Comparison of ENCODE assay signal across 8 mouse cellular contexts in genomic region chr9:21916851-21917492, GRCm38 (mm10). TPM values are rescaled to one million over a fixed set of nuclear protein-coding genes. Genes with fewer than 3 reads are reported as not detected.
DNase-seq lines count a peak whose midpoint lies in the region; ATAC-seq and TF ChIP-seq lines count a peak whose summit lies in the region.

No protein-coding gene starts in this region.

- TF ChIP-seq POLR2A in myocyte (IDR thresholded peaks at IDR 0.05; ENCODE audit: insufficient read length, low read depth) = no peak

- 71% methylated on average over 3 of the region's 3 CpGs for WGBS in embryonic facial prominence, embryonic 13.5 days
- 67% methylated on average over 3 of the region's 3 CpGs for WGBS in hindbrain, postnatal 0 days

- peak overlapping the region; percentile 72; the same call in 1 of the 2 replicates for H3K9ac ChIP-seq in embryonic facial prominence, embryonic 13.5 days
- H3K9ac ChIP-seq in hindbrain, postnatal 0 days (replicated peaks; ENCODE audit: low read length) = peak overlapping the region; percentile 64; the same call in 1 of the 2 replicates

- H3K27ac ChIP-seq in layer of hippocampus, adult 2 months = peak overlapping the region; percentile 94
- no peak overlapping the region for H3K27ac ChIP-seq in embryonic facial prominence, embryonic 13.5 days
- peak overlapping the region; percentile 73; the same call in 1 of the 2 replicates for H3K27ac ChIP-seq in hindbrain, postnatal 0 days

- peaks cover 6% of the 10 kb centered on the region; the same call in 1 of the 2 replicates for H3K36me3 ChIP-seq in embryonic facial prominence, embryonic 13.5 days
- H3K36me3 ChIP-seq in hindbrain, postnatal 0 days (ENCODE audit: insufficient read depth, low read length) = no peaks in the 10 kb centered on the region
- no peaks in the 10 kb centered on the region for H3K36me3 ChIP-seq in myocyte (ENCODE audit: control insufficient read depth, insufficient read depth)

- peak overlapping the region; percentile 86 for H3K4me2 ChIP-seq in embryonic facial prominence, embryonic 13.5 days
- peak overlapping the region; percentile 85 for H3K4me2 ChIP-seq in hindbrain, postnatal 0 days (ENCODE audit: low read depth, low read length)
- peak overlapping the region; percentile 84 for H3K4me2 ChIP-seq in myocyte (ENCODE audit: low read depth)

- no peaks in the 10 kb centered on the region for H3K9me3 ChIP-seq in embryonic facial prominence, embryonic 13.5 days
- H3K9me3 ChIP-seq in hindbrain, postnatal 0 days (ENCODE audit: low read length) = no peaks in the 10 kb centered on the region

- peak overlapping the region; percentile 80 for H3K4me3 ChIP-seq in layer of hippocampus, adult 2 months
- peak overlapping the region; percentile 54 for H3K4me3 ChIP-seq in embryonic facial prominence, embryonic 13.5 days
- H3K4me3 ChIP-seq in hindbrain, postnatal 0 days (ENCODE audit: low read length) = peak overlapping the region; percentile 65
- H3K4me3 ChIP-seq in myocyte = peak overlapping the region; percentile 26

- TF ChIP-seq CTCF in layer of hippocampus, adult 2 months (conservative IDR thresholded peaks at IDR 0.05) = no peak
- TF ChIP-seq CTCF in hindbrain, postnatal 0 days (IDR thresholded peaks at IDR 0.05; ENCODE audit: low read depth) = no peak

- no peak for DNase-seq in layer of hippocampus, adult 2 months (ENCODE audit: low spot score in 2 of 2)
- no peak for DNase-seq in layer of hippocampus, adult 18-20 months (ENCODE audit: low spot score in 2 of 2)
- DNase-seq in hindbrain, postnatal 0 days (ENCODE audit: low spot score) = no peak
- DNase-seq in adrenal gland, adult 2 months = no peak
- no peak for DNase-seq in thymus, postnatal 14 days

- ATAC-seq in embryonic facial prominence, embryonic 13.5 days (ENCODE audit: insufficient number of reproducible peaks, insufficient read depth, low FRiP score, low TSS enrichment, low read depth) = no peak
- no peak for ATAC-seq in hindbrain, postnatal 0 days
- ATAC-seq in monocyte, adult 5-6 weeks (replicated peaks; ENCODE audit: insufficient number of reproducible peaks, low FRiP score, low TSS enrichment, poor library complexity, severe bottlenecking) = no peak

- peaks cover 25% of the 10 kb centered on the region for H3K27me3 ChIP-seq in embryonic facial prominence, embryonic 13.5 days
- H3K27me3 ChIP-seq in hindbrain, postnatal 0 days (ENCODE audit: insufficient read depth, low read length) = no peaks in the 10 kb centered on the region
- H3K27me3 ChIP-seq in myocyte (ENCODE audit: control insufficient read depth, insufficient read depth, insufficient read length) = no peaks in the 10 kb centered on the region

- no peaks in the 10 kb centered on the region for H3K79me2 ChIP-seq in myocyte (ENCODE audit: control insufficient read depth, insufficient read depth)

- H3ac ChIP-seq in myocyte (ENCODE audit: control insufficient read depth, insufficient read length) = peak overlapping the region; percentile 23

- H3K4me1 ChIP-seq in embryonic facial prominence, embryonic 13.5 days = 0 out of 2 replicates have a peak, but pooled peaks cover 11% of the 10 kb centered on the region
- H3K4me1 ChIP-seq in hindbrain, postnatal 0 days (ENCODE audit: insufficient read depth, low read length) = no peaks in the 10 kb centered on the region

TF ChIP-seq in myocyte, 11 proteins besides CTCF, POLR2A, EP300 and RAD21:
- no peak for TF ChIP-seq TCF12 (IDR thresholded peaks at IDR 0.05; ENCODE audit: insufficient read depth, poor library complexity, severe bottlenecking)
- TF ChIP-seq SRF (IDR thresholded peaks at IDR 0.05; ENCODE audit: control insufficient read depth, insufficient read length, low read depth) = no peak

RNA-seq across cellular contexts. Expression of gene Rab3d, which starts 1.0 kb away (rescaled TPM):
- total RNA-seq in layer of hippocampus, adult 2 months (2021) = 10 to 100 TPM; 16.7 to 18.8 TPM
- 10 to 100 TPM; 17.7 to 19.3 TPM for total RNA-seq in layer of hippocampus, adult 18-20 months (2021)
- 16.6 and 18.2 TPM in 2 replicates for polyA plus RNA-seq in embryonic facial prominence, embryonic 13.5 days (2015; fragmentation: Nextera tagmentation; extraction: Ambion mirVana)
- 23.1 and 28.6 TPM in 2 replicates for total RNA-seq in hindbrain, postnatal 0 days (2014; rRNA removed)
- polyA plus RNA-seq in hindbrain, postnatal 0 days (2015; fragmentation: Nextera tagmentation; extraction: Ambion mirVana) = 20.3 and 21.6 TPM in 2 replicates
- polyA plus RNA-seq in myocyte (2012; fragmentation: generic; extraction: Trizol) = 24.1 TPM
- 10 to 100 TPM; 48.3 to 52.2 TPM for total RNA-seq in adrenal gland, adult 2 months (2021)
- 75.9 and 84.8 TPM in 2 replicates for polyA plus RNA-seq in adrenal gland, adult 2 months (2012; rRNA removed)
- 8.4 to 22.7 TPM (median 18.5 TPM) in 3 replicates for total RNA-seq in monocyte, adult 5-6 weeks (2017)

RNA-seq across cellular contexts. Expression of gene Ccdc159, which starts 10.3 kb away (rescaled TPM):
- total RNA-seq in layer of hippocampus, adult 2 months (2021) = 10 to 100 TPM; 18.9 to 21.4 TPM
- total RNA-seq in layer of hippocampus, adult 18-20 months (2021) = 10 to 100 TPM; 16.3 to 16.5 TPM
- polyA plus RNA-seq in embryonic facial prominence, embryonic 13.5 days (2015; fragmentation: Nextera tagmentation; extraction: Ambion mirVana) = 4.1 and 4.3 TPM in 2 replicates
- total RNA-seq in hindbrain, postnatal 0 days (2014; rRNA removed) = 6.0 and 8.4 TPM in 2 replicates
- 3.9 and 4.0 TPM in 2 replicates for polyA plus RNA-seq in hindbrain, postnatal 0 days (2015; fragmentation: Nextera tagmentation; extraction: Ambion mirVana)
- polyA plus RNA-seq in myocyte (2012; fragmentation: generic; extraction: Trizol) = 2.5 TPM
- total RNA-seq in adrenal gland, adult 2 months (2021) = 10 to 100 TPM in 1 of 2 experiments, 1 to 10 TPM in 1; 9.4 to 10.5 TPM
- polyA plus RNA-seq in adrenal gland, adult 2 months (2012; rRNA removed) = 17.3 and 24.5 TPM in 2 replicates
- total RNA-seq in monocyte, adult 5-6 weeks (2017) = 0.21 TPM in 1 of 3 replicates, not detected in the others

RNA-seq across cellular contexts. Expression of gene Tmem205, which starts 10.4 kb away (rescaled TPM):
- 10 to 100 TPM; 44.4 to 45.9 TPM for total RNA-seq in layer of hippocampus, adult 2 months (2021)
- total RNA-seq in layer of hippocampus, adult 18-20 months (2021) = 10 to 100 TPM; 40.2 to 42.2 TPM
- polyA plus RNA-seq in embryonic facial prominence, embryonic 13.5 days (2015; fragmentation: Nextera tagmentation; extraction: Ambion mirVana) = 44.5 and 46.7 TPM in 2 replicates
- total RNA-seq in hindbrain, postnatal 0 days (2014; rRNA removed) = 34.9 and 52.0 TPM in 2 replicates
- 56.2 and 56.3 TPM in 2 replicates for polyA plus RNA-seq in hindbrain, postnatal 0 days (2015; fragmentation: Nextera tagmentation; extraction: Ambion mirVana)
- 55.1 TPM for polyA plus RNA-seq in myocyte (2012; fragmentation: generic; extraction: Trizol)
- 100 to 1,000 TPM; 381 to 452 TPM for total RNA-seq in adrenal gland, adult 2 months (2021)
- polyA plus RNA-seq in adrenal gland, adult 2 months (2012; rRNA removed) = 1,222 and 1,525 TPM in 2 replicates
- 1.1 to 5.0 TPM (median 4.0 TPM) in 3 replicates for total RNA-seq in monocyte, adult 5-6 weeks (2017)

RNA-seq across cellular contexts. Expression of gene Plppr2, which starts 19.9 kb away (rescaled TPM):
- total RNA-seq in layer of hippocampus, adult 2 months (2021) = 100 to 1,000 TPM; 297 to 300 TPM
- 100 to 1,000 TPM; 273 to 278 TPM for total RNA-seq in layer of hippocampus, adult 18-20 months (2021)
- polyA plus RNA-seq in embryonic facial prominence, embryonic 13.5 days (2015; fragmentation: Nextera tagmentation; extraction: Ambion mirVana) = 12.7 and 14.5 TPM in 2 replicates
- 147 and 151 TPM in 2 replicates for total RNA-seq in hindbrain, postnatal 0 days (2014; rRNA removed)
- polyA plus RNA-seq in hindbrain, postnatal 0 days (2015; fragmentation: Nextera tagmentation; extraction: Ambion mirVana) = 85.6 and 95.2 TPM in 2 replicates
- 21.5 TPM for polyA plus RNA-seq in myocyte (2012; fragmentation: generic; extraction: Trizol)
- 10 to 100 TPM; 21.7 to 31.7 TPM for total RNA-seq in adrenal gland, adult 2 months (2021)
- polyA plus RNA-seq in adrenal gland, adult 2 months (2012; rRNA removed) = 120 and 147 TPM in 2 replicates
- total RNA-seq in monocyte, adult 5-6 weeks (2017) = 0.58 TPM in 1 of 3 replicates, not detected in the others

RNA-seq across cellular contexts. Expression of gene Swsap1, which starts 38.6 kb away (rescaled TPM):
- total RNA-seq in layer of hippocampus, adult 2 months (2021) = 10 to 100 TPM; 14.8 to 15.9 TPM
- total RNA-seq in layer of hippocampus, adult 18-20 months (2021) = 10 to 100 TPM; 13.3 to 13.7 TPM
- 5.2 and 7.3 TPM in 2 replicates for polyA plus RNA-seq in embryonic facial prominence, embryonic 13.5 days (2015; fragmentation: Nextera tagmentation; extraction: Ambion mirVana)
- 27.8 and 35.8 TPM in 2 replicates for total RNA-seq in hindbrain, postnatal 0 days (2014; rRNA removed)
- polyA plus RNA-seq in hindbrain, postnatal 0 days (2015; fragmentation: Nextera tagmentation; extraction: Ambion mirVana) = 8.0 and 9.0 TPM in 2 replicates
- 8.9 TPM for polyA plus RNA-seq in myocyte (2012; fragmentation: generic; extraction: Trizol)
- total RNA-seq in adrenal gland, adult 2 months (2021) = 10 to 100 TPM; 14.2 to 18.6 TPM
- 12.4 and 20.2 TPM in 2 replicates for polyA plus RNA-seq in adrenal gland, adult 2 months (2012; rRNA removed)
- 2.2 to 5.5 TPM (median 2.5 TPM) in 3 replicates for total RNA-seq in monocyte, adult 5-6 weeks (2017)

Comparison
In these comparisons a context has a peak if more than half of its experiments do, and no peak if none do; other contexts are left out.
1. H3K4me3 ChIP-seq: peak in every context shown above with its lines; median percentile 80 in layer of hippocampus, adult 2 months; 65 in hindbrain, postnatal 0 days; 54 in embryonic facial prominence, embryonic 13.5 days; 26 in myocyte.